Mouse (Mus musculus) left cerebral cortex, postnatal 25 days (tissue): Measurements from ENCODE around the gene Rab25. TPM values are rescaled to one million over a fixed set of nuclear protein-coding genes. Genes with fewer than 3 reads are reported as not detected.

Experiments used
- DNase-seq, 2 experiments: peaks; one replicate each; pipeline ENCODE4 v3.0.0; 2022; ENCODE audit warnings: low spot score in 2 of 2, mixed read lengths in 1 of 2
- intact Hi-C: fragments of 180-260 bp; cut with DNase I; formaldehyde crosslinking; loops from one replicate; pipeline ENCODE4 v1.15.1; 2025
- total RNA-seq, 2 experiments: library from RNA; stranded (reverse); gene quantifications; 2 replicates each; pipeline ENCODE4 v1.2.3; 2021

The Rab25 gene
- total RNA-seq, 2 experiments from 2014 or later = not detected

DNA sequence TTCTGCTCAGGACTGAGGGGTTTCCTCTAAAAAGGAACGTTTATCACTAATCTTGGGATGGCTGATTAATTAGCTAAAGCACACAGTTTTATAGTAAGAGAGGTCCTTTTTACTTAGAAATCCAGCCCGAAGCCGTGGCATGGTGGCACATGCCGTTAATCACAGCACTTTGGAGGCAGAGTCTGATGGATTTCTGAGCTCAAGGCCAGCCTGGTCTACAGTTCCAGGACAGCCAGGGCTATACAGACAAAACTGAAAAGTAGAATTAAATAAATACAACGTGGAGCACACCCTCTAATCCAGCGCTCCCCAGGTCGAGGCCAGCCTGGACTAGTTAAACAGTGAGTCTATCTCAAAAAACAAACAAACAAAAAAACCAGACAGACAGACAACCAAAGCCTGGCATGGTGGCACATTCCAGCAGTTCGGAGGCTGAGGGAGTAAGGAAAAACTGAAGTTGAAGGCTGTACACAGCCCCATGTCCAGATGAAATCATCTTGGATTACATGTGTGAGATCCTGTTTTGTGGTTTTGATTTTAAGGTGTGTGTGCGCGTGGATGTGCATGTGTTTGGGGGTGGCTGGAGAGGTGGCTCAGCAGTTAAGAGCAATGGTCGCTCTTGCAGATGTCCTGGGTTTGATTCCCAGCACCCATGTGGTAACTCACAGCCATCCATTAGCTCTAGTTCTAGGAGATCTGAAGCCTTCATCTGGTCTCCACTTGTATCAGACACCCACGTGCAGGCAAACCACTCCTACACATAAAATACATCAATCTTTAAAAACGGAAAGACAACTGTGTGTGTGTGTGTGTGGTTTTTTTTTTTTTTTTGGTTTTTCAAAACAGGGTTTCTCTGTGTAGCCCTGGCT is 37.4 kb downstream of the Rab25 start:
- no peak for DNase-seq
- intact Hi-C loops = no loop called here

DNA sequence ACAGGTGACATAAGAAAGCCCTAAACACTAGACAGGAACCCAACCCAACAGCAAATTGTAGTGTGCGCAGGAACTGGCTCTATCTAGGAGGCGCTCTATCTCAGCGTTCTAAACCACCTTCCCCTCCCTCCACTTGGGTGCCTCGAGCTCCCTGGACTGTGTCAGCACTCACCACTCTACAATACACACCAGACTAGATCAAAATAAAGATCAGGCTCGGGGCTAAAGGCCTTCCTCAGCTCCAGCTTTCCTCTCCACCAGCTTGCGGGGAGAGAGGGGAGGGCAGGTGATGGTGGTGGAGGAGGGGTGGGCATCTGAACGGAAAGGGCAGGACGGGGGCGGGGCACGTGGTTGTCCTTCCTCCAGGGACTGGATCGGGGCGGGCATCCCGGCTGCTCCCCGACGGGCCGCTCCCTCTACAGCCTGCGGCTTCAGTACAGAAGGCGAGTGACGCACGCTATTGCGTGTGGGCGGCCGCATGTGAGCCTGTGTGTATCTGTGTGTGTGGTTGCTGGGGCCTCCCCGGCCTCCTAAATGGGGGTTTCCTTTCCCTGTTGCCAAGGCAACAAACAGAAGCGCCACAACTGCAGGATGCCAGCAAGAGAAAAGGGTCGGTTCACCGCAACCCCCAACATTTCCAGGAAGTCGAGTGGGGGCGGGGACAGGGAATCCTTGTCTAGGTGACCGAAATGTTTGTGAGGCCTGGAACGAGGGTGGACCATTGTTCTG is 38.2 kb downstream of the Rab25 start, which contains the start of gene Lmna:
Gene Lmna (minus strand): TSS at position 265 of the 729 bp plus-strand sequence.
- DNase-seq = peak; percentile 92 to 97
- intact Hi-C loops = no loop called here

DNA sequence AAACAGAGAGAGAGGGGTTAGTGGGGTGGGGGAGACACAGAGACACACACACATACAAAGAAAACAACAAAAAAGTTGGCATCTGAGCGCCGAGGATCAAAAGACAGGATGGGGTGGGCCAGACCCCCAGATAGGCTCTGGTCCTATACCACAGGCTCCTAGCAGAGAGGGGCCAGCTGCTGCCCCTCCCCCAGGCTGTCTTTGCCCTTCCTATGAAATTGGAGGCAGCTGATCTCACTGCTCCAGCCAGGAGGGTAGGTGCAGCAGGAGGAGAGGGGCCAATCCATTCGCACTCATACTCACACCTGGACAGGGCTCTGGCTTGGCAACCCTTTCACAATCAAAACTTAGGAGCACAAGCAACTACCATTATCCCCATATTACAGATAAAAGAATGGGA is 38.9 kb downstream of the Rab25 start:
- DNase-seq = no peak
- intact Hi-C loops = no loop called here

DNA sequence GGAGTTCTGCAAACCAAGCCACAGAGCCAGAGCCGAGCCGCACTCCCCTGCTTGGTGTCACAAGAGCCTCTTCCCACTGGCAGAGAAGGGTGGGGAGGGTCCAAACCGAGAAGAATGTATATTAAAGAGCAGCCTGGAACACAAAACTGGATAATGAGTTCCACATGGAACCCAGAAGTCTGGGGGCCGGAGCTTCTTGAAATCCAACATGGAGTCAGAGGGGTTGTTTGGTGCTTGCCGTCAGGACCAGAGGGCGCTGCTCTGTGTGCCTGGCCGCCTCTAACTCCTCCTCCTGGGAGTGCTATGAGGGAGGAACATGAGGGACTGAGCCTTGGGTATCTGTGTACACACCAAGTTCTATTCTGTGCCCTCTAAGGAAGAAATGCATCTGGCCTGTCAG is 42.3 kb downstream of the Rab25 start:
- intact Hi-C loops = no loop called here
- DNase-seq = no peak

GRCm38 (mm10) chr3:88505081-88505480 is 43.0 kb downstream of the Rab25 start:
- DNase-seq = no peak
- intact Hi-C loops = no loop called here

DNA sequence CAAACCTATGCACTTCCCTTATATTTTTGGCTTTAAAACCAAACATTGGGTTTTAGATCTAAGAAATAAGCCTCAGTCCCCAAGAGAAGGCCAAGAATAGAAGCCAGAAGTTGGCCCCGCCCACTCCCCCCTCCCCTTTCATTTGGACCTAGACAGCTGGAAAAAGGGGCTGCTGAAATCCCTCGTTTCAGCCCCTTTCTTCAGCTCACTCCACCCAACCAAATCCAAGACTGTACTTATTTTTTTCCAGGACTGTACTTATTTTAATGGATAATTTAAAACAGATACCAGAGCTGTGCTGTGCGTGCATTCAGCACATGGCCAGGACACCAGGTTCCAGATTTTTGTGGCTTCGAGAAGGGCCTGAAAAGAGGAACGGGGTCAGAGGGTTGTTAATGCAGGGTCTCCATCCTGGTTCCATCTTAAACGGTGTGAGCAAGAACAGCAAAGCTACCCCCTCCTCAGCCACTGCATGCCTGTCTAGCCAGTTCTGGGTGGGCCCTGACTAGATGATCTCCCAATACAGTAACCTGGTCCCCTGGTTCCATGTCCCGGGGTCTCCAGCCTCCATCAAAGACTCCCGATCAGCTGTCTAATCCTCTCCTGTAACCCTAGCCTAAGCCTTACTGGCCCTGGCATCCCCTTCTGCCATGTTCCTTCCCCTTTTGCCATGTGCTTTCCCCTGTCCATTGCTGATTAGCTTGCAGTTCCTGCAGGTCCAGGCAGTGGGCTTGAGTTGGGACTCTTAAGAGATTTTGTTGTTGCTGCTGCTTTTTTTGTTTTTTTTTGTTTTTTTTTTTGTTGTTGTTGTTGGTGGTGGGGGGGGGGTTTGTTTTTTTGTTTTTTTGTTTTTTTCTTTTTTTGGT is 44.0 kb downstream of the Rab25 start:
- intact Hi-C loops = no loop called here

GRCm38 (mm10) chr3:88503505-88503863 is 44.6 kb downstream of the Rab25 start:
- intact Hi-C loops = no loop called here
- DNase-seq = peak in 1 of 2 experiments; percentile 77

More for the DNA sequence above, 44.0 kb downstream of the Rab25 start:
- DNase-seq = no peak

DNA sequence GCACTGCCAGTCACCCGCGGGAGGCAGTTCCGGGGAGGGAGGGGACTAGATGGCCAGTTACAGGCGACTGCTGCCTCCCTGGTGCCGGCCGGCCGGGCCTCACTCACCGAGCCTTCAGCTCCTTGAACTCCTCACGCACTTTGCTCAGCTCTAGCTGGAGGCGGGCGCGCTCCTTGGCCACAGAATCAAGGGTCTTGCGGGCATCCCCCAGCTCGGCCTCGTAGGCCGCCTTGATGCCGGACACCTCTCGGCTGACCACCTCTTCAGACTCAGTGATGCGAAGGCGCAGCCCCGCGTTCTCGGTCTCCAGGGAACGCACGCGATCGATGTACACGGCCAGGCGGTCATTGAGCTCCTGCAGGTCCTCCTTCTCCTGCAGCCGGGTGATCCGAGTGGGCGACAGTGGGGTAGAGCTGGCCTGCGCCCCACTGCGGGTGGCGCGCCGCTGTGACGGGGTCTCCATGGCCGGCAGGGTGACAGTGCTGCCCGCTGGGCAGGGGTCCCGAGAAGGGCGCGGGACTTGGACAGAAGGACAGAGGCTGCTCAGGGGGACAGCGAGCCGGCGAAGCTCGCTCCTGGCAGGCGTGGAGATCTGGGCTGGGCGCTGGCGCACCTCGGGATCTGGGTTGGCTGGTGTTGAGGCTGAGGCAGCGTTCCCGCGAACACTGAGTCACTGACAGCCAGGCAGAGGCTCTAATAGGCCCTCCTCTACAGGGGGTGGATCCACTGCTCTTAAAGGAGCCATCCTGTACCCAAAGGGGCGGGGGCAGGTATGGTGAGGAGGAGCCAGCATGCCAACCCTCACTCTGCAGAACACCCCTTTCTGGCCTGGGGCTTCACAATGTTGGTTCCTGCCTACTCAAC is 45.2 kb downstream of the Rab25 start:
- DNase-seq = peak; percentile 90 to 96
- intact Hi-C loops = no loop called here

GRCm38 (mm10) chr3:88502031-88502571 is 46.0 kb downstream of the Rab25 start:
- intact Hi-C loops = no loop called here
- DNase-seq = no peak

- DNase-seq = no peak
- intact Hi-C loops = no loop called here
Measured at GRCm38 (mm10) chr3:88501366-88502030, 46.6 kb downstream of the Rab25 start.

GRCm38 (mm10) chr3:88500655-88501365 is 47.3 kb downstream of the Rab25 start:
- intact Hi-C loops = no loop called here
- no peak for DNase-seq

DNA sequence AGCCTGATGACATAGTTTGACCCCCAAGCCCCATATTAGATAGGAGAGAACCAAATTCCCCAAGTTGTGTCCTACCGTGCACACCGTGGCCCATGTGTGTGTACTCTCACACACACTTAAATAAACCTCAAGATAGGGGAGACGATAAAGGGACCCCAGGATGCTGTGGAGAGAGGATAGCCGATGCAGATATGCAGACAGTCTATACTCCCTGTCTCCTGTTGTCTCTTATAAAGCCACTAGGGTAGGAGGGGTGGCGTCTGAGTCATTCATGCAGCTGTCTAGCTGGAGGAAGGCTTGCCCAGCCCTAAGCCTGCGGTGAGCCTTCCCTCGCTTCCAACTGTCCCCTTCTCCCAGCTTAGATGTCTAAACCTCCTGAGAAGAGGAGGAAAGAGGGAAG is 48.0 kb downstream of the Rab25 start:
- intact Hi-C loops = no loop called here
- peak in 1 of 2 experiments; percentile 68 for DNase-seq

DNA sequence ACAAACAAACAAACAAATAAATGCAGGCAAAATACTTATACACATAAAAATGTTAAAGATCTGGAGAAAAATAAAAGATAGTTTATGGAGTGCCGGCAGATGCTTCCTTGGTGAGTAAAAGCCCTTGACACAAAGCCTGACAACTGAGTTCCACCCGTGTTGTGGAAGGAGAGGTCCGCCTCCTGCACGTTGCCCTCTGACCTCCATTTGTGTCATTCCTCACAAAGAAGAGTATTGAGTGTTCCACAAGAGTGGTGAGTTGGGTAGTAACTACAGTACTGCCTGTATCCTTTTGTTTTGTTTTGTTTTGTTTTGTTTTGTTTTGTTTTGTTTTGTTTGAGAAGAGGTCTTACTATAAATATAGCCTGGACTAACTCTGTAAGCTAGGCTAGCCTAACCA is 48.5 kb downstream of the Rab25 start:
- DNase-seq = no peak
- intact Hi-C loops = no loop called here

- intact Hi-C loops = no loop called here
- no peak for DNase-seq
Measured at GRCm38 (mm10) chr3:88495741-88496415, 52.2 kb downstream of the Rab25 start.

DNA sequence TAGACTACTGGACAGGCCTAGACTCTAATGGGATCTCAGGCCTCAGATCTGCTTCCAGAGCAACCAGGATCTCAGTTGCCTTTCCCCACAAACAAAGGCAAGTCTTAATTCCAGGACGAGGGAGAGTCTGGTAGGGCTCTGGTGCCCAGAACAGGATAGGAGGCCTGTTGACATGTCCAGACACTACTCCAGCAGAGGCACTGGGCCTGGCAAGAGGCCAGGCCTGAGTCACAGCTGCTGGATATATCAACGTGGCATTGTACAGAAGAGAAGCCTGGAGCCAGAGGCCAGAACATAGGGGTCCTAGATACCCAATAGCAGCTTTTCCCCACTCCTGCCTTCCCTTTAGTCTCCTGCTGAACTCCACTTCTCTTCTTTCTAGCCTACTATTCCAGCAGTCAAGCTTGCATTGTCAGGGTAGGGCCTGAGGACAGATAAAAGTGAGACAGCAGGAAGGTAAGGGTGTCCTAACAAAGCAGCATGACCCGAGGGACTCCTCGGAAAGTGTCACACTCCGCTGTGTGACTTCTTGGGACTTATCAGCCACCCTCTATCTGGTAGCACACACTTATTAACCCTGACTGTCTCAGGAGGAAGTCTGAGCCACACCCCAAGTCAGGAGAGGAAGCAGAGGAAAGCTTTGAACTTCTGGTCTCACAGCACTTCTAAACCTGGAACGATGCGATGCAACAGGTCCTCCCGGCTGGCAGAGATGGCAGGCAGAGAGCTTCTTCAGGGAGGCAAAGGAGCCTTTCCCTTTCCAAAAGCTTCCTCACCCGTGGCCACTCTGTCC is 53.1 kb downstream of the Rab25 start:
- DNase-seq = no peak
- intact Hi-C loops = no loop called here
